Mouse (Mus musculus): ENCODE measurements around the gene Cysrt1.

The Cysrt1 gene

DNA sequence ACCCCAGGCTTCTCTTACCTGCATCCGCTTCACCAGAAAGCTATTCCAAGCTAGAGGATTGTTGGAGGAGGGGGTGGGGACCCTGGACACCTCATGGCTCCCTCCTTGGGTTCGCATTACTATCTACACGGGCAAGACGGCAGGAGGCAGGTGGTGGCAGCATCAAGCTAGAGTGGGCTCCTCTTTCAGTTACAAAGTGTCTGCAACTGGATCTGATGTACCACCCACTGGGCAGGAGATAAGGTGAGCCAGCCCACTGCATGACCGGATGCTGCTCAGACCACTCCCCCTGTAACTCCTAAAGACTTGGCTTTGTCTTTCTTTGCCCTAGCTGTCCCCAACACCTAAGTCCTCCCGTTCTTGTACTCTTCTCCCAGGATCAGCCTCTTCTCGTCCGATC lies 5.6 kb downstream of the Cysrt1 start, which contains the start of gene Rnf224:
Gene Rnf224, minus strand, starts transcription at position 174 of the 400 bp plus-strand sequence.
- DNase-seq (ENCODE audit: low spot score in 2 of 2), result no peak

DNA sequence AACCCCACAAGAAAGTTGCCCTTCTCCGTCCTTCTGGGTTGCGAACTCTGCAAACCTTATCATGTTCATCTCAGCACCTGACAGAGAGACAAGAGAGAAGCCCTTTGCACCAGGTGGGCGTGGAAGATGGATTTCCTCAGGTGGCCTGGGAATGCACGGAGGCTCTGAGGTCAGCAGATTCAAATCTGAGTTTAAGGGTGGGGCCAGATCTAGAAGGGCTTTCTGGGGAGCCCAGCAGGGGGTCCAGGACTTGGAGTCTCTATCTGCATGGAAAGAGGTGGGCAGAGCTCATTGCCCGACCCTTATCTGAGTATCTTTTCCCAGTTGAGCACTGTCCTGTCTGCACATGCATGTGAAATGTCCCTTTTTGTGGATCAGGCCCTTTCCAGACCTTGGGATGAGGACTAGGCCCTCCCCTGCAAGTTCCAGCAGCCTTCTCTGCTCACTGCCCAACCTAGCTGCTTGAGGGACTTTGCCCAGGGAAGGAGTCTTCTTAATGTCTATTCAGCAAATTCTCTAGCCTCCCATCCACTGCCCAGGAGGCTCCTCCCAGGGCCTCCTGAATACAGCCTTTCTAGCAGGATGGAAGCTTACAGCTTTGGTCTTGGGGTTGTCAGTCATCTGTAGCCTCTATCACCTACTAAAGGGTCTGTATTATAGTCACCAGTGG lies 7.6 kb downstream of the Cysrt1 start:
- DNase-seq (ENCODE audit: low spot score in 2 of 2), result no peak

DNA sequence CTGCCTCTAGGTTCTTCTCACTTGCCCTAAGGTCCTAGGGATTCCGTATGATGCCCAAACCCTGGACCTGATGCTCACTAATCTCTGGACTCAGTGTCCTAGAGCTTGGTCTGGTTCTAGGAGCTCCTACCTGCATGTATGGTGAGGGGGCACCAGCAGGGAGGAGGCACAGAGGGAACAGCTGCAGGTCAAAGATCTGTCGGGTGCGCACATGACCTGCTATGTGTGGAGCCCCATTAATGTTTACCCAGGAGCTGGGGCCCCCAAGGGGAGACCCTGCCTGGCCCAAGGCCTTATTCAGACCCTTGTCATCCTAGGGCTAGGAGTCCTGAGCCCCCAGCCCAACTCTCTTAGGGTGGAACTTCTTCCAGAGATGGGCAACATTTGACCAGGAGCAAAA lies 8.2 kb downstream of the Cysrt1 start, which contains the start of gene Slc34a3:
Gene Slc34a3, minus strand, starts transcription at position 315 of the 400 bp plus-strand sequence.
- DNase-seq (ENCODE audit: low spot score in 2 of 2), result no peak

DNA sequence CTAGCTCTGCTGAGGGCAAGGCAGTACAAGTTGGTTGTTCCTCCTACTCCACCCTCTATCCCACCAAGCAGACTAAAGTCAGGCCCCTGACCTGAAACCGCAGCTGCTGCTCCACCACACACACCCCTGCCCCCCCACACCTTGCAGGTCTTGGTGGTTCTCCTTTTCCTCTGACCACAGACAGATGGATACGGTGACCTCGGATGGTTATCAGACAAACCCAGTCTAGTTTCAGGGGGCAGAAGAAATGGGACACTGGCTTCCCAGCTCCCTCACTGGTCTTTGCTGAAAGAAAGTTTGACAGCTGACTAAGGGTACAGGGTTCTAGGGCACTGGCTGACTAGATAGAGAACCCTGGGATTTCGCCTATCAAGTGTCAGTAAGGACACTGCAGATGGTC lies 8.8 kb downstream of the Cysrt1 start:
- no peak for DNase-seq (ENCODE audit: low spot score in 2 of 2)

DNA sequence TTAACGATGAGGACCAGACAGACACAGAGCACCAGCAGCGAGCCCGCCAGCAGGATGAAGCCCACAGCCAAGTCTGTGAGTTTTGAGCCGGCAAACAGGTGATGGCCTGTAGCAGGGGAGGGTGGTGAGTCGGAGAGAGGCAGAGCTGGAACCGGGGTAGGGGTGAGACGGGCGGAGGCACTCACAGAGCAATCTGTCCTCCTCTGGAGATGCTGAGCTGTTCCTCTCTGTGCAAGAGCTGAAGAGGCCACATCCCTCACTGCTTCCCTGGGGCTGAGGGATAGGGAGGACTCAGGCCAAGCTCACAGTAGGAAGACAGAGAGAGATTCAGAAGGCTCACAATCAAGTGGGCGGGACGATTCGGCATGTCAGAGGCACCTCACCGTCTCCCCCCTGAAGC lies 11.2 kb downstream of the Cysrt1 start:
- DNase-seq (ENCODE audit: low spot score in 2 of 2), result no peak

DNA sequence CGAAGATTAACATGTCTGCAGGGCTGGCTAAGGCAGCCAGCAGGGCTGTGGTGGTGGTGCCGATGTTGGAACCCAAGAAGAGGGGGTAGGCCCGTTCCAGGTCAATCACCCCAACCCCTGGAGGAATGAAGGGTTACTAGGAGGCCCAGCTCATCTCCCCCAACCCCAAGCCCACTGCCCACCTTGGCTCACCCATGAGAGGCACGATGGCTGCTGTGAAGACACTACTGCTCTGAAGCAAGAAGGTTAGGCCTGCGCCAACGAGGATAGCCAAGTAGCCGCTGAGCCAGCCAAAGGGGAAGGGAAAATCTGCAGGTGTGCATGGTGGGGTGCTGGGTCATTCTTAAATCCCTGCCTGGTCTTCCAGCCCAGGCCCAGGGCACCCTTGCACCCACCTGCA lies 11.7 kb downstream of the Cysrt1 start:
- DNase-seq (ENCODE audit: low spot score in 2 of 2), result no peak

DNA sequence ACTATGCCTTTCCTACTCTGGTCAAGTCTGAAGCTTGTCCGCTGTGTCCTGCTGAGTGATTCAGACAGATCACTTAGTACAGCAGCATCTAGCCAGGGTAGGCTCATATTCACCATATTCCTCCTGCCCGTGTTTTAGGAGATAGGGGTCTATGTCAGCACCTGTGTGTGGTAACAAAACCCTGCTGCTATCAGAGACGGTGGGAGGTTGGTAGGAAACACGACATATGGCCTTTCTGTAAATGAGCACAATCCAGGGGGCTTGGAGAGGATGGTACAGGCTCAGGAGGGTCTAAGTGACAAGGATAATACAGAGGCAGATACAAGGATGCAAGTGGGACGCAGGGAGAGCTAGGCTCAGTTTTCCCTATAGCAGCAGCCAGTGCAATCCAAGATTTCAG lies 12.7 kb downstream of the Cysrt1 start:
- no peak for DNase-seq (ENCODE audit: low spot score in 2 of 2)

DNA sequence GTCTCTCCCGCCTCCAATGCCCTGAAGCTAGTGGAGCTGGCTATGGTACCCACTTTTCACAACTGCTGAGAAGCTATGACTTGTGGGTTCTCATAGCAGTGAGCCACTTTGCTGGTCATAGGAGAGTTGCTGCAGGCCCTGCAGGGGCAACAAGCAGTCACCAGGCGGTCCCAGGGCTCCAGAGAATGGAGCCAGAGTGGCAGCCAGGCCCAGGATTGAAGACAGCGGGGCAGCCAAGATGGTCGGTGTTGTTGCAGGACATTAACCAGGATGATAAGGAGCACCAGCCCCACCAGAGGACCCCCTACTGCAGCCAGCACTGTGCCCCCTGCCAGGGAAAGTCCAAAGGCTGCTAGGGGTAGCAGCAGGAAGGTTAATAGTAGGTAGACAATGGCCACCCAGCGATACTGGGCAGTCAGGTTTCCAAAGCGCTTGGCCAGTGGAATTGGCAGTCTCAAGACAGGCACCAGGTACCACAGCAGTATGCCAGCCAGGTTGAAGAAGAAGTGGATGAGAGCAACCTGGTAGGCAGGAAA lies 13.2 kb downstream of the Cysrt1 start:
- DNase-seq (ENCODE audit: low spot score in 2 of 2), result no peak

DNA sequence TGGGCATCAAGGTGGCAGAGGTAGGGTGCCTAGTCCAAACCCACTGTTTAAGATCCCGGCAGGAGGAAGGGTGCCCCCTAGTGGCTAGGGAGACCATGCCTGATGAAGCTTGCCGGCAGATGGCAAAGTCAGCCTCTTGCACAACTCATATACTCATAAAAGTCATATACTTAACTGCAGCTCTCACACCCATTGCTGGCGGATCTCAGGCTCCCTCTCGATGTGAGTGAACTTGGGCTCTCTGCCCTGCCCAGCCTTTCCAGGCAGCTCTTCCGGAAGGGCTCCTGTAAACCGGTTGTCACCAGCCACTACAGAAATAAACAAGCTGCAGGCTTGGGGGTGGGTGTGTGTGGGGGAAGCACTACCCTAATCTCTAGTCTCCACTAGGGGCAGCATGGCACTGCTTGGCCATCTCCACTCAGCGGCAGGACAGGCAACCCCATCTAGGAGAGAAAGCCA lies 13.8 kb downstream of the Cysrt1 start:
- DNase-seq (ENCODE audit: low spot score in 2 of 2), result peak; percentile 75 to 85

DNA sequence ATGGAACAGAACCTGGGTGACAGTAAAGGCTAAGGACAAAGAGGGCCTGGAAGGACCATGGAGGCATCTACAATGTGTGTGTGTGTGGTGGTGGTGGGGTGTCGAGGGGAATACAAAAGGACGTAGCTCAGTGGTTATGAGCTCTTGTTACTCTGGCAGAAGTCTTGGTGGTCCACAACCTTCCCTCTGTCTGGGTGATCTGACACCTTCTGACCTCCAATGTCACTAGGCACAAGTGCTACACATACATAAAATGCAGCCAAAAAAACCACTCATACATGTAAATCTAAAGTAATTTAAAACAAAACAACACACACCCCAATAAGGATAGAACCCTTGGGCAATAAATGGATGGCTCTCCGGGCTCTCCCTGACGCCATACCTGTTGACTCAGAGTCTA lies 14.8 kb downstream of the Cysrt1 start:
- DNase-seq (ENCODE audit: low spot score in 2 of 2), result no peak

DNA sequence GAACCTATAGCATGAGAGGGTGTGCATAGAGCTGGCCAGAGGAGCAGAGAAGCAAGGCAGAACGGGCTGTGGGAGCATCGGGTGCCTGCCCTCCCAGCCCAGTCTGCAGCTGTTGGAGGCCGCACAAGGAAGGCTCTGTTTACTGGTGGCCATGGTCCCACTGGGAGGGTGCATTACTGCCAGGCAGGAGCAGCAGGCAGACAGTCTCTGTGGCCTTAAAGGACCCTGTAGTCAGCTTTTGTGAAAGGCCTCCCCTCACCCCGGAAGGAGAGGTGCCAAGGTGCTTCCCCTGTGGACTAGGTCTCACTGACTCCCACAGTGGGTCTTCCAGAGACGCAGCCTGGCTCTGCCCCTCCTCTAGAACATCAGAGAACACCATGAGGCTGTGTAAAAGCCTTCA lies 15.4 kb downstream of the Cysrt1 start:
- peak in 1 of 2 experiments; percentile 41 for DNase-seq (ENCODE audit: low spot score in 2 of 2)

DNA sequence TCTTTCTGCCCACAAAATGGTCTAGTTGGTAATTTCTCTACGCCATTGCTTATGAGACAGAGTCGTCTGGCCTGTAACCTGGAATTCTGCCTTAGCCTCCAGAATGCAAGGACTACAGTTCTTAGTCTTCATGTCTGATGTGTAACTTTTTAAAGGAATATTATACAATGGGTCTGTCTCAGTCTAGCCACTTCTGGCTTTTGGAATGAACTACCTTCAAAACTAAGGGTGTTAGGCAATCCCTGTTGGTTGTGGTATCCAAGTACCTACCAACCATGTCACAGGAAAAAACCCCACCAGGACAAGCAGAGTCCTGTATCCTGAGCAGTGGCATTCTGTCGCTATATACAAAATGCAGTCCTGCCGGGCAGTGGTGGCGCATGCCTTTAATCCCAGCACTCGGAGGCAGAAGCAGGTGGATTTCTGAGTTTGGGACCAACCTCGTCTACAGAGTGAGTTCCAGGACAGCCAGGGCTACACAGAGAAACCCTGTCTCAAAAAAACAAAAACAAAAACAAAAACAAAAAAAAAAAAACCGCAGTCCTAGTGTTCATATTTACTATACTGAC lies 16.4 kb downstream of the Cysrt1 start:
- no peak for DNase-seq (ENCODE audit: low spot score in 2 of 2)

DNA sequence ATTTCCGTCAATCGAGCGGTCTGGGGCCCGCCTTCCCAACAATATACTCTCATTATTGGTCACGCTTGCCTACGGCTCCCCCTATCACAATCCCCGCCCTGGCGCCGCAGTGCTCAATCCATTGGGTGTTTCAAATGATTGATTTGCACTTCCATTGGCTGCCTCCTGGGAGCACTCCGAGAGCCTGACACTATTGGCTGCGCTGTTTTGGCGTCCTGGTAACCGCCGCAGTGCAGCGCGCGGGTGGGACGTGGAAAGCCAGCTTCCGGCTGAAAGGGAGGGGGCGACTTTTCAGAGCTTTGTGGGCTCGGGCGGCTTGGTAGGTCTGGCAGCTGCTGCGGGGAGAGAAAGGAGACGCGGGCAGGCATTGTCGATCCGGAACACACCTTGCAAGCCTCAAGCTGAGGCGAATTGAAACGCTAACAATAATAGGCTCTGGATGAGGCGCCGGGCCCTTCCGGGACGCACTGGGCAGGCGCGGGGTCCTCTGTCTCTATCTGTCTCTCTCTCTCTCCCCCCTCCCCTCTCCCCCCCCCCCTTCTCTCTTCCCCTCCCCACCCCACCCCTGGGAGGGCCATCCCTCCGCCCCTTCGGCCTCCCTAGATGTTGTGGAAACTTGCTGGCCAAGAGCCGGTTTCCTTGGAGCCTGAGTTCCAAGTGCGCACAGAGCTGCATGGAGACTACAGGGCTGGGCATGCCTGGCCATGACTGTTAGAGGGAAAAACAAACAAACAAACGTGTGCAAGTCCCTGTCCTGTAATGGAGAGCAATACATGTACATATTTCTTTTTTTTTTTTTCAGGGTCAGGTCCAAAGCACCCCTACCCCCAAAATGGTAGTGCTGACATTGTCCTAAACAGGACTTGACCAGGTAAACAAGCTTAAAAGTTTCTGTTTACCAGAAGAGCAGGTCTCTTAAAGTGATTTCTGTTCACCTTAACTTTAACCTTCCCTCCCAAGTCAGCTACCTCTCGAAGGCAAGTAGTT lies 17.2 kb downstream of the Cysrt1 start:
- DNase-seq (ENCODE audit: low spot score in 2 of 2), result peak; percentile 99 to 100

DNA sequence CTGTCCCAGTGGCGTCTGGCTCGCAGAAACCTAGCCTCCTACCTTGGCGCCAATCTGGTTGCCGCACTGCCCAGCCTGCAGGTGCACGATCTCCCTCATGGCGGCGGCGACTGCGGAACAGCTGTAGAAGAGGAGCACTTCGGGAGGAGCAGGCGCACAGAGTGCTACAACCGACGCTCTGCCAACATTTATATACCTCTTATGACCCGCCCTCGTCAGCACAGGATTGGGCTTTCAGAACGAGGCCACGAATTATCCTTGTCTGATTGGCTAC lies 17.8 kb downstream of the Cysrt1 start, which contains the start of gene Tubb4b:
Gene Tubb4b, minus strand, starts transcription at position 211 of the 274 bp plus-strand sequence.
- DNase-seq (ENCODE audit: low spot score in 2 of 2), result no peak

DNA sequence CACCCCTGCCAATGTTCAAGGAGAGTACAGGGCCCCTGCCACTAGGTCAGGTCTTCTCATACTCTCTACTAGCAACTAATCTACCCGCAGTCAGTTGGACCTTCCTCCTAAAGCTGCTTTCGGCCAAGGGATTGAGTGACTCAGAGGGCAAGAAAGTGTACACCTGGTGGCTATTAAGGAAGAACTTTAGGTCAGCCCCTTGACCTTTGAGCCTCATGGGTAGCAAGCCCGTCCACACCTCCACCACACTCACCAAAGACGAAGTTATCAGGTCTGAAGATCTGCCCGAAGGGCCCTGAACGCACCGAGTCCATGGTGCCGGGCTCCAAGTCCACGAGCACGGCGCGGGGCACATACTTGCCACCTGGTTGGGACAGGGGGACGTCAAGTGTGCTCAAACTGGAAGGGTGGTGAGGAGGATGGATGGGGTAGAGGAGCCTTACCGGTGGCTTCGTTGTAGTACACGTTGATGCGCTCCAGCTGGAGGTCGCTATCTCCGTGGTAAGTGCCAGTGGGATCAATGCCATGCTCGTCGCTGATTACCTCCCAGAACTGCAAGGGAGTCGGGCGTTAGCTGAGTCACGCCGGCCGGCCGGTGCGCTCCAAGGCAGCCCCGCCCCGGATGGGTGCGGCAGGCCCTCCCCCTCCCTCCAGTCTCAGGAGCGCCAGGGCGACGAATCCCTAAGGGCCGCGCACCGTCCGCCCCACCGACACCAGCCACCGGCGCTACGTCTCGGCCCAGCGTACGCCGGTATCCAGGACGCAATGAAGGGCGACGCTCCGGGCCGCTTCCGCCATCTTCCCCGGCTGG lies 18.4 kb downstream of the Cysrt1 start:
- DNase-seq (ENCODE audit: low spot score in 2 of 2), result peak in 1 of 2 experiments; percentile 73

DNA sequence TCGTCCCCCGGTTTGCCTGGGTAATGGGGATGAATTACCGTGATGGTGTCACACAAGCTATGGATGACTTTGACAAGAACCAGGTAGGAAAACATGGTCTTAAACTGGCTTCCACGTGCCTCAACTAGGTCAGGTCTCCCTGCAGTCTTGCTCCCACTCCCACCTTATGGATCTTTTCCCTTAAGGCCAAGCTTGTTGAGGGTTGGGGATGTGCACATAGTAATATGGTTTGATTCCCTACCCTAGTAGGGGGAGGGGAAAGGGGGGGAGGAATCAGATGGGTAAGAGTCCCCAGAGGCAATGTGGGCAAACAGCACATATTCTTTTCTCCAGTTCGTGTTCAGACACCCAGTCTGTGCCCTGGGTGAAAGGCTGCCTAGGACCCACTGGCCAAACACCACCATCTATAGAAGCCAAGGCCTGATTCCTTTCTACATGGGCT lies 20.9 kb downstream of the Cysrt1 start:
- no peak for DNase-seq (ENCODE audit: low spot score in 2 of 2)

DNA sequence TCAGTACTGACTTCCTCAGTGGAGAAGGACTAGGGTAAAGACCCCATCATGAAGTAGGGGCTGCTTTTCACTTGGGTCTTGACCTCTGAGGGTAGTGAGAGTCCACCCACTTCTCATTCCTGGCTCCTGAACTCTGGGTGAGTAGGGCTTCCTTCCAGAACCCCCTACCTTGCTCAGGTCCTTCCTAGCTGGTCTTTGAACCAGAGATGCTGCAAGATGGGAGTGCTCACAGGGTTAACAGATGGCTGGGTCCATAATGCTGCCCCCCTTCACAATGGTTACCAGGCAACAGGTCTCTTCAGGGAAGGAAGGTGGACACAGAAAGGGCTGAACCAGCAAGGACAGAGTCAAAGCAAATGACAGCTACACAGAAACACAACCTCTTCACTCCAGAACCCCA lies 23.8 kb downstream of the Cysrt1 start, which contains the start of gene Fam166a:
Gene Fam166a, plus strand, starts transcription at position 301 of the 400 bp plus-strand sequence.
- no peak for DNase-seq (ENCODE audit: low spot score in 2 of 2)

DNA sequence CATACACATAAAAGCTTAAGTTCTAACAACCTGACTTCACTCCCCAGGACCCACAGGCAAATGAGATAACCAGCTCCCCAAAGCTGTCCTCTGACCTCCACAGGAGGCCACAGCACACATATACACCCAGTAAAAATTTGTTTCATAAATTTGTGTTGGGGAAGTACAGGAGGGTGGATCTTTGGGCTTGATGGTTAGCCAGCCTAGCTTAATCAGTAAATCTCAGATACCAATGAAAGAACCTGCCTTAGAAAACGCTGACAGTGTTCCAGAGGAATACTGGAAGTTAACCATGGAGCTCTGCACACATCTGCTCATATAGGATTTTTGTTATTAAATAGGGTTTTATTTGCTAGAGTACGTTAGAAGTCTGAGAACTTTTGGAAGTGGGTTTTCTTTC lies 24.6 kb downstream of the Cysrt1 start:
- DNase-seq (ENCODE audit: low spot score in 2 of 2), result no peak

DNA sequence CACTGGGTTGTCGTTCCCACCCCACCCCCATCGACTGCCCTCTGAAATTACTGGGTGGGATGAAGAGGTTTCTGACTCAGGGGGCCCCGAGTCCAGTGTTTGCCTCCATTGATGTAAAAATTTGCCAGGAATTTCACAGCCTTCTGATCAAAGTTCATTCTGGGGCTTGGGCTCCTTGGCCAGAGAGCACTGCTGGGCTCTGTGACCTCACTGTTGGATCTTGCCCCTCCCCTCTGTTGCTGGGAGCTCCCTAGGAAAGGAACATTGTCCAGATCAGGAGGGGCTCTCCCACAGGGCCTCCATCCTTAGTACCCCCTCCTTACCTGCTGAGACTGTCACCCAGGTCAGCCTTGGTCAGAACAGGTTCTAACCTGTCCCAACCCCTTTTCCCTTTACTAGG lies 27.8 kb downstream of the Cysrt1 start, which contains the start of gene Stpg3:
Gene Stpg3, minus strand, starts transcription at position 194 of the 400 bp plus-strand sequence.
- no peak for DNase-seq (ENCODE audit: low spot score in 2 of 2)

DNA sequence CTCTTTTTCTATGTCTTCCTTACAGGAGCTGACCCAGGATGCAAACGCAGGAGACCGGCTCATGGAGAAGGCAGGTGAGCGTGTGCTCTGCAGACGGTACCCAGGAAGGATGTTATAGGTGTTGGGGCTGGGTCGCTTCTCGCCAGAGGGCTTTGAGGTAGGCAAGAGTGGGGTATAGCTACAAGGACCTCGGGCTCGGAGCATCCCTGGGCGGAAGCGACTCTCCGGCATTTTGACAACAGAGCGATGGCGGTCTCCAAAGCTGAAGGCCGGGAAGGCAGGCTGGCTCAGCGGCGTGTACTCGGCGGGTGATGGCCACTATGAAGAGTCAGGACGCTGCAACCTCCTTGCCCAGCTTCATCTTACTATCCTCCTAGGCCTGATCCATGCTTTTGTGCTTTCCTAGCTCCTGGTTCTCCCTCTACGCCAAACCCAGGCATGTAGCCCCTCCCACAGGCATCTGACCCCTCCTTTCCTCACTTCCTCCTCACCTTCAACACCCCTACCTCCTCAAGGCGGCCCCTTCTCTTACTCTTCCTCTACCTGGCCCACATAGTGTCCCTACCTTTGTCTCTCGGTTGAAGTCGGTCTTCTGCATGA lies 28.9 kb downstream of the Cysrt1 start:
- DNase-seq (ENCODE audit: low spot score in 2 of 2), result no peak

Data from frontal cortex, postnatal 36 days (tissue).